Mouse (Mus musculus): Measurements from ENCODE around the gene Gzmm.

Gzmm gene

DNA sequence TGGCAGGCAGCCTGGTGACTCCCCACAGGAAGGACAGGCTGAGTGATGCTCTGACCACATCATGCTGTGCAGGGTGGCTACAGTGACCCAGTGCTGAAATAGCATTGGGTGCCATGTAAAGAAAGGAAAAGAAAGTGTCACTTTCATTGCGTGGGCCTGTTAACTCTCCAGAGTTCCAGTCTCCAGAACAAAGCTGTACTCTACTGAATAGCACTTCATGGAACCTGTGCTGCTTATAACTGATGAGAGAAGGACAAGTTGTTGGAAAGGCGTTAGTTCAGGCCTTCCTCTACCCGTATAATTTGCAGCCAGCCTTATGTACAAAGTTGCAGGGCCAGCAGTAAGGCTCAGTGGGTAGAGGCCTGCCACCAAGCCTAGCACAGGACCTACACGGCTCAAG, at the start of gene Gzmm:
Gzmm (plus strand) TSS at position 301 of the 400 bp plus-strand sequence.
- DNase-seq (ENCODE audit: low spot score) = no peak

DNA sequence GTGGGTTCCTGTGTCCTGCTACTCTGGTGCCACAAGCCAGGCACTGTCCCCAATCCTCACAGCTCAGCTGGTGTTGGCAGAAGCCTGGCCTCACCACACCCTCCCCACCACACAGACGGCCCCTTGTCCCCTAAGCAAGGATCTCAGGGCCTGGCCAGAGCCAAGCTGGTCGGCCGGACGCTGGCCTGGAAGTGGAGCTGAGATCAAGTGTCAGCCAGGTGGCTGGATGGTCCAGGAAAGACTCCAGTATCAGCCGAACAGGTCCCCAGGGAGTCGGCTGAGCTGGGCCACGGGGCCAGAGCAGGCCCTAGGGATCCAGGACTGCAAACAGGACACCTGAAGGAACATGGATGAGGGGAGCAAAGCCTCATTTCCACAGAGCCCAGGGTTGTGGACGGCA, 43.1 kb upstream of the Gzmm start, which contains the start of gene Odf3l2:
Odf3l2 (minus strand) TSS at position 28 of the 400 bp plus-strand sequence.
- DNase-seq (ENCODE audit: low spot score) = no peak

DNA sequence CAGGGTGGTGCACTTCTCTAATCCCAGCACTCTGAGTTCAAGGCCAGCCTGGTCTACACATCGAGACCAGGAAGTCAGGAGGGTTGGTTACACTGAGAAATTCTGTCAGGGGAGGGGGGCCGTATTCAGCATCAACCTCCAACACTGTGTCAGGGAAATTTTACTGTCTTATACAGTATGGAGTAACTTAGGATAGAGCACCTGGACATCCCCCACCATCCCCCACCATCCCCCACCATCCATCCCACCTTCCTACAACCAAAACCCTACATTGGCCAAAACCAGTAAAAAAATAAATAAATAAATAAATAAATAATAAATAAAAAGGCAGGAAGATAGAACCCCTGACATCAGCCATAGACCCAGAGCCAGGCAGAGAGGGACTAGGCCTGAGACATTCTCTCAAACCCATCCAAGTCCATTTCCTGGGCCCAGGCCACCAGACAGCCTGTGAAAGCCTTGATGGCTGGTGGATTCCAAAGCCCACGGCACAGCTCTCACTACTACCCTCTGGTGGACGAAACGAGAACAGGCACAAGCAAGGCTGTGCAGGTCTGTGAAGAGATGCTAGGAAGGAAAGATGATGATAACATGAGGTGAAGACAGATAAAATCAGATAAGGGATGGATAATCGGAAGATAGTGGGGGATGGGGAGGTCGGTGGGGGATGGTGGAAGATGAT, 39.6 kb upstream of the Gzmm start:
- peak; percentile 40 for DNase-seq (ENCODE audit: low spot score)

DNA sequence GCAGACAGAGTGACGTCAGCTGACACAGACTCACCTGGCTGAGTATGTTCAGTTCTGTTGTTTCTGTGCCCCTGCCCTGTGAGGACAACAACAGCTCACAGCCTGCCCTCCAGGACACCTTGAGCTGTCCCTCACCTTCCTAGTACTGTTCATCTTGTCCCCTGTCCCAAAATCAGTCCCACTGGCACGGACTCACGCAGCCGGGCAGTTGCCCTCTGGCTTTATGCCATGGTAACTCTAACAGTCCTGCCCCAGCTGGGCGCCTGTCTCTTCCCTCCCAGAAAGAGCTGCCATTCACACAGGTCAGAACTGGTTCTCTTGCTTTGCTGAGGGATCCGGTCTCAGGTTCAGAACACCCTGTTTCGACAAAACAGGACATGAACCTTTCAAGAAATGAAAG, 36.0 kb upstream of the Gzmm start:
- no peak for DNase-seq (ENCODE audit: low spot score)

DNA sequence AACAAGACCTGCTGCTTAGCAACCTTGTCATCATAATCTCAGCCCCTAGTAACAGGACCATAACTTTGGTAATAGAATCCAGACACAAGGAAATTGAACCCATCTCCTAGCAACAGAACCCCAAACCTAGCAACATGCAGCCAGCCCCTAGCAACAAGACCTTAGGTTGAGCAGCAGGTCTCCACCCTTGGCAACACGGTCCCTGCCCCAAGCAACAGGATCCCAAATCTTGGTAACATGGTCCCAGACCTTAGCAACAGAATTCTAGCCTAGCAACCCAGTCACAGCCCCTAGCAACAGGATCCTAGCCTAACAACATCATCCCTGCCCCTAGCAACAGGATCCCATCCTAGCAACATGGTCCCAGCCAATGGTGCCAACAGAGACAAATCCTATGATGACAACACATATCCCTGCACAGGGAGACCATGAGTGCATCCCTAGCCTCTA, 33.8 kb upstream of the Gzmm start:
- no peak for DNase-seq (ENCODE audit: low spot score)

DNA sequence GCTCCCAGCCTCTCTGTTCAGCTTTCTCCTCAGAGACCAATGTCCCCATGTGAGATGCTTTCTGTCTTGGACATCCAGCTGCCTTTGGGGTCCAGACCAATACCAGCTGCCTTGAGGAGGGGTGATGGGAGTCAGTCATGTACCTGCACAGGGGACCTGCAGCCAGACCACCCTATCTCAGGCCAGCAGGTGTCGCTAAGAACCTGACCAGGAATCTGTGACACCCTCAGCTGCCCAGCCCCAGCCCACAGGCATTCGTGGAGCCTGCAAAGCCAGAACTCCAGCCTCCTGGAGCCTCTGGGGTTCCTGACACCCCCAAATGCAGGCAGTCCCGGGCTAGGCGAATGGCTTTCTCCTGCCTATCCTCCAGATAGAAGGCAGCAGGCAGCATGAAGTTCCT, 30.0 kb upstream of the Gzmm start:
- DNase-seq (ENCODE audit: low spot score) = no peak

DNA sequence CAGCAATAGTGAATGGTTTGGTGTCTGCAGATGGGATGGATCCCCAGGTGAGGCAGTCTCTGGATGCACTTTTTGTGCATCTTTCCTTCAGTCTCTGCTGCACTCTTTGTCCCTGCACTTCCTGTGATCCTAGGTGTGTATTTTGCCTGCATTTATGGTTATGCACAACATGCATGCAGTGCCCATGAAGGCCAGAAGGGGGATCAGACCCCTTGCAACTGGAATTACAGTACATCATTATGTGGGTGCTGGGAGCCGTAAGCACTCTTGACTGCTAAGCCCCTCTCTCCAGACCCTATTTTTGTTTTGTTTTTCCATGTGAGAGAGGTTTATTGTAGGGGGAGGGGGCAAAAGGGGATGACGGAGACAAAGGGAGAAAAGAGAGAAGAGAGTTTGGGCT, 28.5 kb upstream of the Gzmm start:
- DNase-seq (ENCODE audit: low spot score) = no peak

DNA sequence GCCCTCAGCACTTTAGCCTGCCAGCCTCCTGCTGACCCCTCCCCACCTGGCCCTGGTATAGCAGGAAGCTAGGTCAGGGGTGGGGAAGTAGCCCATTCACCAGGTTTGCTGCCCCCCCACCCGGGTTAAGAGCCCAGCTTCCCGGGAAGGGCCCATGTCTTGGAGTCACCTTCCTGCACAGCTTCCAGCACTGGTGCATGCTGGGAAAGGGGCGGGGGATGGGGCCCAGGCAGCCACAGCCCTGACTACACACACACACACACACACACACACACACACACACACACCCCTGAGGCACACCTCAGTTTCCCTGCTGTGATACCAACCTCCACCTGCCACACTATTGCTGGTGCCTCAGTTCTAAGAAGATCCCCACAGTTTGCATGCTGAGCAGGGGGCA, 27.0 kb upstream of the Gzmm start:
- DNase-seq (ENCODE audit: low spot score) = no peak

DNA sequence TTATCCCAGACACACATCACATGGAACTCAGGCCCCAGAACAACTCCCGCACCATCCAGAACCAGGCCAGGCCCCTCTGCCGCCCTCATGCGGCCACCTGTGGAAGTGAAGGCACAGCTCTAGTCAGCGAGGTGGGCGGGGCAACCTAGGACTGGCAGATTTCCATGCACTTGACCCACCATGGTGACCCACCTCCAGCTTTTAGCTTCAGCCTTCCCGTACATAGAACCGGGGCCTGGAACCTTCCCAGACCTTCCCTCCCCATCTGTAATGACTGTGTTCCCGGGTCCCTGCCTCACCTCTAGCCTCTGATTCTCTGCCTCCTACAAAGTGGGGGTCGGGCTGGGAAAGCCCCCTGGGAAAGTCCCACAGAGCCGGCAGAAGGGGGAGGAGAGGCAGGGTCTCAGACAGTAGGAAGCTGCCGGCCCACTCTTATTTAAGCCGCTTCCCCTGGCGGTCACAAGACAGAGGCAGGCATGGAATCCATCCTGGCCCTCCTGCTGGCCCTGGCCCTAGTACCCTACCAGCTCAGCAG, 24.6 kb upstream of the Gzmm start, which contains the start of gene Madcam1:
Madcam1 (plus strand) TSS at position 429 of the 535 bp plus-strand sequence.
- DNase-seq (ENCODE audit: low spot score) = peak; percentile 64

DNA sequence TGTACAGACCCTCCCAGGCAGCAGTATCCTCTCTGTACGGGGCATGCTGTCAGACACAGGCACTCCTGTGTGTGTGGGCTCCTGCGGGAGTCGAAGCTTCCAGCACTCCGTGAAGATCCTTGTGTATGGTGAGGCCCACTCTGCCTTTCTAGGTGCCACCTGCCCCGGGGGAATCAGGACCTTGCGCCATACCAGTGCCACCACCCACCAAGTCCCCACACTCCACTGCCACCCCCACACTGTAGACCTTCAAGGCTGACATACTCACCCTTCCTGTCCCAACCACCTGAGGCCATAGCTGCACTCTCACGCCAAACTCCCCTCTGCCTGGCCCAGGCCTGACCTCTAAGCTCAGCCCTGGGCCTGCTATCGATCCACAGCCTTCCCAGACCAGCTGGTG, 23.8 kb upstream of the Gzmm start:
- DNase-seq (ENCODE audit: low spot score) = no peak

DNA sequence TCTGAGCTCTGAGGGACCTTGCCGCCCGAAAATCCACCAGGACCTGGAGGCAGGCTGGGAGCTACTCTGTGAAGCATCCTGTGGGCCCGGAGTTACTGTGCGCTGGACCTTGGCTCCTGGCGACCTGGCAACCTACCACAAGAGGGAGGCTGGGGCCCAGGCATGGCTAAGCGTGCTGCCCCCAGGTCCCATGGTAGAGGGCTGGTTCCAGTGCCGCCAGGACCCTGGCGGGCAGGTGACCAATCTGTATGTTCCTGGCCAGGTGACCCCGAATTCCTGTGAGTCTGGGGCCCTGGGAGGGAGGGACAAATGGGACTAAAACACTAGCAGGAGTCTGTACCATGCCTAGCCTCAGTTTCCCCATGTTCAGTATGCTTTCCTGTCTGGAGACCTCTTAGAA, 22.3 kb upstream of the Gzmm start:
- no peak for DNase-seq (ENCODE audit: low spot score)

DNA sequence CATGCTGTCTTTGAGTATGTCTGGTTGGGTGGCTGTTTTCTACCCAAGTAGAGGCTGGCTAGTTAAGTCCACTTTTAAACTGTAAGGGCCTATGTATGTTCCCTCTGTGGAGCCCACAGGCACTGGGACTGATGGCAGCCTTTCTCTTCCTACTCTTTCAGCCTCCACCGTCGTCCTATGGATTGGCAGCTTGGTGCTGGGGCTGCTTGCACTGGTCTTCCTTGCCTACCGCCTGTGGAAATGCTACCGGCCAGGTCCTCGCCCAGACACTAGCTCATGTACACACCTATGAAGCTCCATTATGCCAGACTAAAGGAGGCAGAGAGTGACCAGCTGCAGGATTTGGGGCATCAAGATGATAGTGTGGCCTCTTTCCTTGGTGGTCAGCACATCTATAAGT, 20.7 kb upstream of the Gzmm start:
- DNase-seq (ENCODE audit: low spot score) = no peak

DNA sequence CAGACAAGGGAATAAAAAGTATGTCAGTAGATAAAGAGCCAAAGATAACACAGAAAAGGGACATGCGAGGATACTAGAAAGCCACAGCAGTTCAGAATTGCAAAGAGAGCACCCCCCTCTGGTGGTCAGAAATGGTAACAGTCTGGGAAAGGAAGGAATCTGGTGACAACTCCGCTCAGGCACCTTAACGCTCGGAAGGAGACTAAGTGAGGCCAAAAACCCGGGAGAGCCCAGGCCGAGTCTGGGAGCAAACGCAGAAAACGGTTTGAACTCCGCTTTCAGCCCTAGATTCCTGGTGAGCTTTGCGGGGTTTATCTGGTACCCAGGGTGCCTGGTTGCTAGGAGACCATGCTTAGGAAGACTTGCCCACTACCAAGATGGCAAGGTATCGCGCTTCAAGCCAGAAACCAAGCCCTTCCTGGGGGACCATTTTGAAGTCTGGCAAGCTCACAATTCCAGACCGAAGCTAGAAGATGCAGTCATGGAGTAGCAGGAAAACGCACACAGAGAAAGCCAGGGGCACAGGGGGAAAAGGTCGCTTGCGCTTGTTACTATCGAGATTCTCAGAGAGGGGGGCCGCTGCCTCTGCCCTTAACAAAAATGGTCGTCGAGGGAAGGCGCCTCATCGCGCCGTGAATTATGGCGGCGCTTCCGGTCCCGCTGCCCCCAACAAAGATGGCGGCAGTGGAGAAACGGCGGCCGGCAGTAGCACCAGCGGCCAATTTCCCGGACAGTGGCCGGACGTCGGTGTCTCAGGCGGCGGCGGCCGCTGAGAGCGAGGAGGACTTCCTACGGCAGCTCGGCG, 19.8 kb upstream of the Gzmm start, which contains the start of gene Tpgs1:
Tpgs1 (plus strand) TSS at position 599 of the 805 bp plus-strand sequence.
- peak; percentile 88 for DNase-seq (ENCODE audit: low spot score)

DNA sequence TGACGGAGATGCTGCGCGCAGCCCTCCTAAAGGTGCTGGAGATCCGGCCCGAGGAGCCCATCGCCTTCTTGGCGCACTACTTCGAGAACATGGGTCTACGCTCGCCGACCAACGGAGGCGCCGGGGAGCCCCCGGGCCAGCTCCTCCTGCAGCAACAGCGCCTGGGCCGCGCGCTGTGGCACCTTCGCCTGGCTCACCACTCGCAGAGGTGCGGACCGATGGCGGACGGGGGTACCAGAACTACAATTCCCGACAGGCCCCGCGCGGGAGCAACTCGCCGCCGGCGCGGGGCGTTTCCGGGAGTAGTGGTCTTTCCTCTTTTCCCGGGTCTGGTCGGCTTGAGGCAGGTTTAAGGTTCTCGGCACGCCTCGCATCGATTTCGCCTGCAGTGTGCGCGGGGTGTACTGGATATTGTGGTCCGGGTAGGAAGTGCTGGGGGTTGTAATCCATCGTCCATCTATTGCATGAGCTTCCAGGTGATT, 19.2 kb upstream of the Gzmm start:
- DNase-seq (ENCODE audit: low spot score) = peak; percentile 59

DNA sequence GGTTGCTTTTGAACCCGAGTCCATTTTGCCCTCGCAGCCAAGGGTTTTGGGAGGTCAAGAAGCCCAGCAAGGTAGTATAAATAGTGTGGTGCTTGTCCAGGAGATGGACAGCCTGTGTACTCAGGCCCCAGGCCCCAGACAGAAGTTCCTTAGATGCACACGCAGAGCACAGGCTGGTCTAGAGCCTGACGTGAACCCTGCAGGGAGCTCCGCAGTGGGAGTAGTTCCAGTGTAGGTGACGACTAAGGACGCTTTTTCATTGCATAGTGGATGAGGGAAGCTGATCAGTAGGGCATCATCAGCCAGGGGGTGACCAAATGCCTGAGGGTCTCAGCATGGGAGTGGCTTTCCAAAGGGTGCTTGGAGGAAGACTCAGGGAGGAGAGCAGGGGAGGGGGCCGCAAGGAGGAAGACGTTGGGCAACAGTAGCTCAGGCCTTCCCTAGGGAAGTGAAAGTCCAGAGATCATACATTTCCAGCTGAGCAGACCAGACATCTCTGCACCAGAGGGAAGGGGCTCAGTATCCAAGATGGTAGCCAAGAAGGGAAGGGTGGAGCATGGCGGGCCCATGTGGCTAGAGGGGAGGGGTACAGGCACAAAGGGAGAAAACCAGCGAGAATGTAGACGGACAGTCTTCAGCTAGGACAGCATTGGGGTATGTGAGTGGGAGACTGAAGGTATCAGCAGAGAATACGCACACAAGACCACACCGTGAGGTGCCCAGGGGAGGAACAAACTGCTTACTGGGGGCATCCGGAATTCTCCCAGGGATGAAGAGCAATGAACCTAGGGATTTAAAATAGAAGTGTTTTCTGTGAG, 18.5 kb upstream of the Gzmm start:
- no peak for DNase-seq (ENCODE audit: low spot score)

DNA sequence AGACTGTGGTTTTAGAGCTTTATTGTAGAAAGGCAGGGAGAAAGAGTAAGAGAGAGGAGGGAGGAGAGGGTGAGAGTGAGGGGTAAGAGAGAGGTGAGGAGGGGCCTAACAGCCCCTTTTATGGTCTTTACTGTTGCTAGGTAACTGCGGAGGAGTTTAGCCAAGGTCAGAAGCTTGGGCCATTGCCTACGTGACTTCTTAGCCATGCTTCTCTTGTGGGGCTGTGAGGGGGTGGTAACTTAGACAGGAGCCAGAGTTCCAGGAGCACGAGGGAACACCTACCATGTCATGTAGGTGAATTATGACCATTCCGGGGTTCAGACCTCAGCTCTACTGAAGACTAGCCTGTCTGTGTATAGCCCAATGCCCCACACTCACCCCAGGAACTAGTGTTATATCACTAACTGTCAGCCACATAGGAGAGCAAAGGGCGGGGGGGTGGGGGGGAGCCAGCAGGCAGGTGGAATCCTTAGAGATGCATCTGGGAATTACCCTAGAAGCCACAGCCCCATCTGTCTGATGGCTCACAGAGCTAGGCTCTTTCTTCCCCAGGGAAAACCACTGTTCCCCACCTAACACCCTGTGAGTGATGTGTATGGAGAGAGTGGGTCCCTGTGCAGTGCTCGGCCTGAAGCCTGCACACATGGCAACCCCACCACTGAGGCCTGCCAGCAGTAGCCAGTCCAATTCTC, 17.3 kb upstream of the Gzmm start:
- no peak for DNase-seq (ENCODE audit: low spot score)

DNA sequence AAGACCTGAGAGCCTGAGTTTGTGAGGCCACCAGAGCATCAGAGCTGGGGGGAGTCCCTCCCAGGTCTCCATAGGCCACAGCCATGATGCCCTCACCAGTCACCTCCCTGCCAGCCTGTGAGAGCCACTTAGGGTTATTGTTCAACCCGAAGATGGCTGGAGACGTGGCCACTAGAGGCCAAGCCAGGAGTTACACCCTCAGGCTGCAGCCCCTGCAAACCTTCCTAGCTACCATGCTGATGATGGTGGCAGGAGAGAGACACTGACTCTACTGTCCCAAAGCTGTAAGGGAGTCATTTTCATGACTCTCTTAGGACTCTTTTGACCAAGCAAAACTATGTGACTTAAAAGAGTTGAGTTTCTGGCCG, 16.7 kb upstream of the Gzmm start:
- no peak for DNase-seq (ENCODE audit: low spot score)

DNA sequence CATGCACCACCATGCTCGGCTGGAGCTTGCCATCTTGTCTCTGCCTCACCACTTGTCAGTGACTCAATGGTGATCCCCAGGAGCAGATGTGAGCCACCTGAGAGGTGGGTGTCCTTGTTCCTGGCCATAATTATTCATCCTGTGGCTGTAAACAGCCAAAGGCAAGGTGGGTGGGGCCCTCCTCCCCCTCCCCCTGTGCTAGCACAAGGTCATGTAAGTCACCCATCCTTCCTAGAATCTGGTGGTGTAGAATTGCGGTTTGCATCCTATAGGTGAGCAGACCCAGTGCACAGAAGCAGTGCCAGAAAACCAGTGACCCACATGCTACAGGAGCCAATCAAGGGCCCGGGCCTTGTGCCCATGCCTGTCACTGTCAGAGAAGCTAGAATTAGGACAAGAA, 15.8 kb upstream of the Gzmm start:
- DNase-seq (ENCODE audit: low spot score) = no peak

DNA sequence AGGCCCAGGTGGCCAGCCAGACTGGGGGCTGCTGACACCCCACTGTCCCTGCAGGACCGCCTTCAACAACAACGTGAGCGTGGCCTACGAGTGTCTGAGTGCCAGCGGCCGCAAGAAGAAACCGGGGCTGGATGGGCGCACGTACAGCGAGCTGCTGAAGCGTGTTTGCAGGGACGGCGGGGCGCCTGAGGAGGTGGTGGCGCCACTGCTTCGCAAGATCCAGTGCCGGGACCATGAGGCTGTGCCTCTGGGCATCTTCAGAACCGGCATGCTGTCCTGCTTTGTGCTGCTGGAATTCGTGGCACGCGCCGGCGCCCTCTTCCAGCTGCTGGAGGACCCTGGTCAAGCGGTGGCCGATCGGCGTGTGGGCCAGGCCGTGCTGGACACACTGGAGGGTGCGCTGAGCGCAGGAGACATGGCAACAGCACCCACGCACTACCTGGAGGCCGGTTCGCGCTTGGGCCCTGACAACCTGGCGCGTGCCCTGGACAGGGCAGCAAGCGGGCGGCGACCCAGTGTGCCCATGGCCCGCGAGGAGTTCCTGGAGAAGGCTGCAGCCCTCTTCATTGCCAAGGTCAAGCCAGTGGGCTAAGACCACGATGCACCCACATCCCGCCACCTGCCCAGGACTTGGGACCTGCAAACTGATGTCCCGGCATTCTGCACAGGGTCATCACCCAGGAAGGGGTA, 13.3 kb upstream of the Gzmm start:
- no peak for DNase-seq (ENCODE audit: low spot score)

DNA sequence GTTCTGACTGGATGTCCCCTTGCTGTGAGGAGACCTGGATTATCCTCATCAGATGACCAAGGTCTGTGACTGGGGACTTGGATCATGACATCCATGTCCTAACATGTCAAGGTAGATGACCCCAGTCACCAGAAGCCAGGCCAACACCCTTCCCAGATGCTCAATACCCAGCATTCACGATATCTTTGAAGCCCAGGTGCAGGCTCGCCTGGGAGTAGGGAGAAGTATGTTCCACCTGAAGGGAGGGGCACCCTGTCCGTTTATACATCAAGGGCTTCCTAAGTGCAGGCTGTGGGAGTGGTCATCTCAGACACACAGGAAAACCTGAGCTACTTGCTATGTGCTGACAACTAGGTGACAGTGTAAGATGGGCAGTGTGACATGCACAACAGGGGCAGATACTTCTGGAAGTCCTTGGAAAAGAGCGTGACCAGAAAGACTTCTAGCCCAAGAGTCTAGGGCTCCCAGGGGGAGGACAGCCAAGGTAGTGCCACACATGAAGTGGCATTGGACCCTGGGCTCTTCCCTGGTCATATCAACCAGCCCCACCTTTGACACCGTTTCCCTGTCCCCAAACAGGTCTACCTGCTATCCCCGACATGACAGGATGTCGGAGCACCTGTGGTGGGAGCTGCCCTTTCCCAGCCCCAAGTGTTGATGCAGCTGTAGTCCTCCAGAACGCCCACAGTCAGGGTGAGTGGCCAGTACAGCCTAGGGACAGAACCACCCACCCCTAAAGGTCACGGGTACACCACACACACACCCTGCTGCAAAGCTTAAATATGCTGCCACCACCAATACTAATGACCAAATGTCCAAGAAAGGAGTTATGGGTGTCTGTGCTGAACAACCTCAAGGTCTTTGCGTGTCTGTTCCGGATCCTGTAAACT, 8.0 kb upstream of the Gzmm start:
- DNase-seq (ENCODE audit: low spot score) = no peak
